Mouse (Mus musculus) skeletal muscle tissue, adult 2 months (tissue): ENCODE measurements at regions not wholly inside any gene's neighbourhood (a gene's known extent, or its start where the extent isn't known, plus 50 kb on each side); places are given as distances from the start of the nearest gene placed in this dataset.

Source experiments
- DNase-seq: peaks from one replicate; pipeline ENCODE4 v3.0.0-alpha.2; 2012; ENCODE audit warnings: low read depth, low spot score

DNA sequence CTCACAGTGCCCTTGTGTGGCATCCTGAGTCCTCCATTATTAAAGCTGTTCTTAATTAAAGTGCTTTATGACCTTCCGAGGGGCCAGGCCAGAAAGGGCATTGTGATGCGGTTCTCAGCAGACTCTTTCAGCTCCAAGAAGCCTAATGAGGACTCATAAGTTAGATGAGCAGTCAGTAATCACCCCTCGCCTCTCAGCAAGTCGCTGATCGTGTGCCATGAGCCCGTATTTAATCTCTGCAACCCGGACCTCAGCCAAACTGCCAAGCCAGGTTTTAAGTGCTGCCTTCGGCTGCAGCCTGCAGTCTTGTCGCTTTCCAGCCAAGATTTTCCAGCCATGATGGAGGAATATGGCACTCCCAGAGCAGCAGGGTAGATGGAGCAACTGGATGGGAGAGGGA is 56.1 kb upstream of the Rbfox1 start:
- DNase-seq = no peak

DNA sequence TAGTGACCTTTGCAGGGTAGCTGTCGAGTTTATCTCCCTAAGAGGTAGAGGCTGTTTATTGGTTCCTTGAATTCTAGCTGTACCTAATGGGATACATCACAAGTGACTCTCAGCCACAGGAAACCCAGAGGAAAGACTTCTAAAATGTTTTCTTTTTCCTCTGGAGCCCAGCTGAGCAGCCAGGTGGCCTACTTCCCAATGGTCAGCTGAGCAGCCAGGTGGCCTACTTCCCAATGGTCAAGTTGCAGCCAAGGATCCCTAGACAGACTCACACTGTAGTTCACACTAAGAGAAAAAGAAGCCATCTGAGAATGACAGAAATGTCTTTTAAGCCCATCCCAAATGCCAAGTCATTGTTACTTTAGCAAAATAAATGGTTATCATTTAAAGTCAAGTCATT is 61.8 kb upstream of the Rbfox1 start:
- no peak for DNase-seq

- DNase-seq = no peak
These were observed 68.0 kb upstream of the Rbfox1 start for GRCm38 (mm10) chr16:5817166-5817565.

DNA sequence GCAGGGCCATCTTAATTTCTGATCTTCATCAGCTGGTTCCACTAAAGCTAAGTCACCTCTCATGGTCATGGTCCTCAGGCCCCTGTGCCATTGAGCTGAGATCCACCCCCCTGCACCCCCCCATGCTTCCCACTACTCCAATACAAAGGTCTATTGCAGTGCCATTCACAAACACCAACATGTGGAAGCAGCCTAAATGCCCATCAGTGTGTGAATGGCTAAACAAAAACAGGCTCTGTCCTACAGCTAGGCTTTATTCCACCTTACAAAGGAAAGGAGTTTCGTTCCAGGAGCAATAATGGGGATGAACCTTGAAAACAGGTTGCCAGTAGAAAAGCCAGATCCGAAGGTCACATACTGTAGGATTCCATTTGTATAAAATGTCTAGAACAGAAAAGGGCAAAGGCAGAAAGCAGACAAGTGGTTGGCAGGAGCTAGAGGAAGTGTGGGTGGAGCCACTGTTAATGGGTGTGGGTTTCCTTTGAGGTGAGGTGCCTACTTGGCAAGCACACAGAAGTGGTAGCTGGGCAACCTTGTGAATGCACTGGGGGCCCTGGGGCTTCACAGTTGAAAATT is 72.8 kb upstream of the Rbfox1 start:
- no peak for DNase-seq

DNA sequence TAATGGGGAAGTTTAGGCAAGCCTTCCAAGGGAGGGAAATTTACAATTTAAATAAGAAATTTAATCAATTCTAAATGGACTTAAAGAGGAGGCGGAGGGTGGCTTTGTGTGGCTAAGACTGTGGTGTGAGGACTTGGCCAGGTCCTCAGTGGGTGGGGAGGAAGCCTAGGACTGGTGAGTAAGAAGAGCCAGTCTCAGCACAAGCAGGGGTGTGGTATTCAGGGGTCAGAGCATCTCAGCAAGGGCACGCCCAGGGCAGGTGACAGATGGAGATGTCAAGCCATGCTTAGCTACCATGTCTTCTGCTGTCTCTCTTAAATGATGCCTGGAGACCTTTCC is 73.5 kb upstream of the Rbfox1 start:
- DNase-seq = no peak

- DNase-seq = peak; percentile 7
These were observed 74.0 kb upstream of the Rbfox1 start for GRCm38 (mm10) chr16:5810986-5811653.

DNA sequence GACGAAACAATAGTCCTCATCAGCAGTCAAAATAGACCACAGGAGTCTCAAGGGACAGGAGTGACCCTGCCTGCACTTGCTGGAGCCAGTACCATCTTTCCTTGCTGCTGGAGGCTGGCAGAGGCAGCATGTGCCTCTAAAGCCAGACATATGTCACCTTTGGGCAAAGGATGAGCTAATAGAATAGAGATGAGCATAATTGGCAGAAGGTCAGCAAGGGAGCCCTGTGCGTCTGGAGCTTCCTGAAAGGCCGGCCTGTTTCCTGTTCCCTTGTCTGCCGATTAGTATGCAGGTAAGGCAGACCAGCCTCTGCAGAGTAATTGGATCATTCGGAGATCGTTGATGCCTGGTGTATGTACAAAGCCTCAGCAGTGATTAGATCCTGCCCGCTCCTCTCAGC is 87.0 kb upstream of the Rbfox1 start:
- no peak for DNase-seq

- no peak for DNase-seq
These were observed 92.9 kb upstream of the Rbfox1 start for GRCm38 (mm10) chr16:5792216-5792615.

- no peak for DNase-seq
These were observed 95.0 kb upstream of the Rbfox1 start for GRCm38 (mm10) chr16:5790161-5790560.

DNA sequence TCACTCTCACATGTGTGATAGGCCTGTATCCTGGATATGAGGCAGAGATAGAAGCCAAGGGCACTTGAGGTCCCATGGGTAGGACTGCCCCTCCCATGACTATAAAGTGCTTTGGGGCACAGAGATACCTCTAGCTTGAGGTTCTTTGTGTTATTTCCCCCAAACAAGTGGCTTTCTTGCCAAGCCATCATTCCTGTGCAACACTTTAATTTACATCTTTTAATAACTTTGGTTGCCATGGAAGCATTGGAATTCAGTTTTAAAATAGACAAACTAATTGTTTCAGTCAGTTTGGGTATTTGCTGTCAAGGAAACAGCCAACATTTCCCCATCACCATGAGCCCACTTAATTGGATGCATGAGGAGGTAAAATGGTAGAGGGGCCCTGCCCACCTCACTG is 97.9 kb upstream of the Rbfox1 start:
- no peak for DNase-seq

GRCm38 (mm10) chr16:5766771-5767421 is 118.3 kb upstream of the Rbfox1 start:
- DNase-seq = no peak

GRCm38 (mm10) chr16:5765143-5765542 is 120.0 kb upstream of the Rbfox1 start:
- DNase-seq = no peak

DNA sequence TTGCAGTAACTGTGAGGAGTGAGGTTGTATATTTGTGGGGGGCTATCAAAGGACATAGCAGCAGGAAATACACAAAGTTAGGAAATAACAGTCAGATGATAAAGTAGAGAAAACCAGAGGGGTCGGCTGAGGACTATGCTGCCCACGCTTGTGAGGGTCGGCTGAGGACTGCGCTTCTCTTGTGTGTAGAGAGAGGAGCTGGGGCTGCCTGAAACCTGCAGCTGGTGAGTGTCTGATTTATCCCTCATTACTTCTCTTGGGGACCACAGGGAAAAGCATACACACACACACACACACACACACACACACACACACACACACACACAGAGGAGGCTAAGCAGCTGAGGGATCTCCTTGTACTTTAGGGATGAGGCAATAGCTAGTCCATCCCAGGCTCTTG is 124.3 kb upstream of the Rbfox1 start:
- no peak for DNase-seq

DNA sequence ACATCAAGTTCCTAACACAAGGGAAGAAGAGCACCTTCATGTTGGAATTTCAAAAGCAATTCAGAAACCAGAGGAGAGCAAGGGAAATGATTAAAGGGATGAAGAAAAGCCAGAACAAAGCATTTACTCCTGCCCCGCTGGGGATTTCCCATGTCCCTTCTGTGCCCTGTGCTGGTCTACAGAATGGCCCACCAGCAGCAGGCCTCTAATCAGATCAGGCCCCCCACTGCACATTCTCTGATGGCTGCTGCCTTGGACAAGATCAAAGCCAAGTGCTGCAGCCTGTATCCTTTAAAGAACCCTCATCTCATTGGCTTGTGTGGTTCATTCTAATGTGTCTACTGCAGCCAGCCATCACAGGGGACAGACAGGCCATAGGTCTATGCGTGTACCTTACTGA is 126.1 kb upstream of the Rbfox1 start:
- DNase-seq = no peak

DNA sequence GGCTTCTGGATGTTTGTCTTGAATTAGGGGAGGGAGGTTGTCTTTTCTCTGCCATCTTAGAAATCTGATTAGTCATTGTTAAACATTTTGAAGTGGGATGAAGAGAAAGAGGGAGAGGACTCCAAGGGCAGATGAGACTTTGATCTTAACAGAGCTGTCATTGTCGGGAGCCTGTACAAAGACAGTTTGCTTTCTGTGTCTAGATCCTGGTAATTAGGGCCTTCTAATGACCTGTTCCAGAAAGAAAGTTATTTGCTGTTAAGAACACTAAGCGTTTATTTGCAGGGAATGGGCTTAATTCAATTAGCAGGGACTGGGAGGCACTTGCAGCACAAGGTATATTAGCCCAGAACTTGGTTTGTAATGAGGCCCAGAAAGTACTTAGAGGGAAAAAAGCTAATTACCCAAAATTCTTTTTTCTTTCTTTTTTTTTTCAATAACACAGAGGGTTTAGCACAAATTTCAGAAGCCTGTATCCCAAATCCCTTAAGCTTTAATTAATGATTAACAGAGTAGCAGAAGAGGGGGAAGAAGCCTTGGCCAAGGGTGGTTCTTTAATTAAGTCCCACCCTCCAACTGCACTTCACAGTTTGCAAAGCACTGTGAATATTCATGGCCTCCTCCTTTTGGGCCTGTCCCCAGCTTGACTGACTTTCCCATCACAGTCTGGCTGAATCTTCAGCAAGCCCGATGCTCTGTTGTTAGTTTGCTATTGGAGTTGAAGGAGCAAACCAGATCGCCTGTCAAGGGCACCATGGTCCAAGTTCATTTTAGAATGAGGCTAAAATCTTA is 142.2 kb upstream of the Rbfox1 start:
- DNase-seq = no peak

DNA sequence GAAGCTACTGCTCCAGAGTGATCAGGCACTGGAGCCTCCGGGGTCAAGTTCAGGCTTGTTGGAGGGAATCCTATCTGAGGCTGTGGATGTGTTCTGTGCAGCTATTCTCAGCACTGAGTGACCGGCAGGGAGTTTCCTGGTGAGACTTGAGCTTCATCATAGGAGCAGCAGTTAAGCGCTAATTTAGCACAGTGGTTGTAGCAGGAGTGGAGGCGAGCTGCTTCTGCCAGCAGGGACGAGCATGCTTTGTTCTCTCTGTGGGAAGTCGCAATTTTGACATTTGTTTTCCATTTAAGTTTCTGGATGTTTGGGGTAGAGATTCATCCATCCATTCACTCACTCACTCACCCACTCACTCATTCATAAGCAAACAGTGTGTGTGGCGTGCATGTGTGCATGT is 144.4 kb upstream of the Rbfox1 start:
- DNase-seq = no peak

DNA sequence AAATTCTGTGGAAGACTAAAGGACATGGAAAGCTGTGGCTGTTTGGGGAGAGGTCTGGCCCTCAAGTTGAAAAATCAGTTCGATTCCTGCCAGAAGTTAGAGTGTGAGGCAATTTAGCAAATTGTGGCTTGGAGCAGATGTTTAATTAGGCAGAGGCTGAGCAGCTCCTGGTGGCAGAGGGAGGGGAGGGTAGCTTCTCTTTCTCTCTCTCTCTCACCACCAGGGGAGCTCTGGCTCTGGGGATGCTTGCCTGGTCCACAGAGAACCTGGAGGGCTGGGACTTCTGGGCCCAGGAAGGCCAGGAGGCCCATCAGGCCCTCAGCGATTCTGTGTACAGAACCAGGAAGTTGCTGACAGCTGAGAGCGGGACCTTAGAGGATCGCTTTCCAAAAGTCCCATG is 151.5 kb upstream of the Rbfox1 start:
- DNase-seq = no peak

DNA sequence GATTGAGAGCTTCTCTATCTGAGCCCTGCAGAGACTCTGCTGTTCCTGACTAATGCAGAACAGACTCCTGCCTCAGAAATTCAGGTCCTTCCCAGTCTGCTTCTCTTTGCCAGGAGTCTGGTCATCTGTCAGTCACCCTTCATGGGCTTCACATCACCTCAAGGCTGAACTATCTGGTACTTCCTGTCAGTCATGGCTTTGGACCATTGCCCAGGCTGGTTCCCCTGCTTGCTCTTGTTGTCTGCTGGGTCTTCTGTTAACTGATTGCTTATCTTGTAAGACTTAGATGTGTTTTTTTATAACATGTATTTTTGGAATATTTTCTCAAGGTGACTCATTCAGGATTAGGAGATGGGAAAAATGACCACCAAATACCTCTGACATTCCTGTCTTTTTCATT is 162.6 kb upstream of the Rbfox1 start:
- no peak for DNase-seq

DNA sequence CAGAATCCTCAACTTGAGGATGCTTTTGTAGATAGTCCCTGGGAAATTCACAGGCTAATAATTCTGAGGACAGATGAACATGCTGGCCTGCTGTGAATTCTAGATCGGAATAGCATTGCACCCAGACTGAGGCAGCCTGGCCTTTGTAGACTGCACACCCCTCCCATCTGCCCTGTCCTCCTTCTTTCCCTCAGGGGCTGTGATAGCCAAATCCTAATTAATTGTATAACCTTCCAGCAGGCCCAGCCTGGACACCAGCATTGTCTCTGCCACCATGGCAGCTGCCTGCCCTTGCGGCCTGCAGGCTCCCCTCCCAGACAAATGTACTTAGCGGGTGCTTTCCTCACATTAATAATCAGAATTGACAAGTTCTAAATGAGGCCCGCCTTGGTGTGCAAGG is 171.7 kb upstream of the Rbfox1 start:
- DNase-seq = no peak

DNA sequence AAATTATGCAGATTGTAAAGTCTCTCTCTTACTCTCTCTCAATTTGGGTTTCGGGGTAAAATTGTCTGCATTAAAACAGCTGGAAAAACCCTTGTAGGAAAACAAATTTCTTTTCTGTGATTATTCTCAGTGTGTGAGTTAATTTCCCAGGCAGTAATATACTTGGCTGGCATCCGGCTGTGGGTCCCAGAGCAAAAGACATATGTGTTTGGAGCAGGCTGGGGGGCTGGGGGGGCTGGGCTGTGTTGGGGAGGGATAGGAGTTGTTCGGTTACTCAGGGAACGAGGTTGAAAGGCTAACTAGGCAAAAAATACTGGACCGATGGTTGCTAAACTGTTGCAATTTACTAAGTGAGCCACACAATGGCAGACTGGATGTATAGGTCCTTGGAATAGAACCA is 175.3 kb upstream of the Rbfox1 start:
- no peak for DNase-seq

DNA sequence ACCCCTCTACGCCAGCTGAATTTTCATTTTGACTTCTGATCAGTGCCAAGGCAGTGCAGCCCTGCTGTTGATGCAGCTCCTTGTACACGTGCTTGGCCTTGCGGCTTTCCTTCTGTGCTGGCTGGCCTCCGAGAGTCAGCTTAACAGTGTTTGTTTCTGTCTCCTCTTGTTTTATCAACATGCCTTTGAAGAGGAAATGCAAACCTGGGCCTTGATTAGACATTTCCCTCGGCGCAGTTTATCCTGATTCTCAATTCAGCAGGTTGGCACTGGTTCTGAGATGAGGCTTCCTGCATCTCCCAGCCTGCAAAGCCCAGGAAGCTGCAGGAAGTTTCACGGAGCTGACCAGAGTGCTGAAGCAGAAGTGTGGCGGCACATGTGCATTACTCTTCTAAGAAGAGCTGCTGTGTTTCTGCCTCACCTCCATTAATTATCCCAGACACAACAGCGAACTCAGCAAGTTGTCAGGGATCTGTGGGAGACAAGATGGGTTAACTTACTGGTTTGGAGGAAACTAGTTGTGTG is 184.4 kb upstream of the Rbfox1 start:
- DNase-seq = no peak

DNA sequence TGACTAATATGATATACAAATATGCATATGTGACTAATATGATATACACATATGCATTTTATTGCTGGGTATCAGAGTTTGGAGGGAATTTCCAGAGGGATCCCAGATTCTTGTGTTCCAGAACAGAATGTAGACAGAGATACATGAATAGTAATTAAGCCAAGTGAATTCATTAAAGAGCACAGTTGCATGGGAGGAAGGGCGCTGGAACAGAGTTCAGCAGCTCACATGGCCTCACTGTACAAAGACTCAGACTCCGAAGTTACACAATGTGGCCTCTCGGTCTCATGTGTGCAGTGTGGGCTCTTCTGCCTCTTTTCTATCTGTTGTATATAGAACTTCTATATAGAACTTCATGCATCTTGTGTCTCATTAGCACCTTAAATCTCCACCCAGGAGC is 196.8 kb upstream of the Rbfox1 start:
- no peak for DNase-seq
